Mouse (Mus musculus) layer of hippocampus, postnatal 10 days (tissue): ENCODE results near the gene Ahdc1. TPM values are rescaled to one million over a fixed set of nuclear protein-coding genes. Genes with fewer than 3 reads are reported as not detected.

Experiments
- DNase-seq, 2 experiments: peaks; one replicate each; pipeline ENCODE4 v3.0.0; 2021; ENCODE audit warnings: low spot score in 2 of 2
- long read RNA-seq: library from polyadenylated mRNA; stranded (forward); transcript quantifications from one replicate; pipeline ENCODE4 v2.0.0, GENCODE M21; 2023
- total RNA-seq, 2 experiments: library from RNA; stranded (reverse); gene quantifications; 2 replicates each; pipeline ENCODE4 v1.2.3; 2021

Gene Ahdc1
- 100 to 1,000 TPM in 1 of 2 experiments, 10 to 100 TPM in 1; 98.1 to 103 TPM for total RNA-seq
- long read RNA-seq, partial matches to known transcripts, result 6 of 7 reads
- long read RNA-seq, other reads (novel, unspliced or antisense), result 1 of 7 reads

DNA sequence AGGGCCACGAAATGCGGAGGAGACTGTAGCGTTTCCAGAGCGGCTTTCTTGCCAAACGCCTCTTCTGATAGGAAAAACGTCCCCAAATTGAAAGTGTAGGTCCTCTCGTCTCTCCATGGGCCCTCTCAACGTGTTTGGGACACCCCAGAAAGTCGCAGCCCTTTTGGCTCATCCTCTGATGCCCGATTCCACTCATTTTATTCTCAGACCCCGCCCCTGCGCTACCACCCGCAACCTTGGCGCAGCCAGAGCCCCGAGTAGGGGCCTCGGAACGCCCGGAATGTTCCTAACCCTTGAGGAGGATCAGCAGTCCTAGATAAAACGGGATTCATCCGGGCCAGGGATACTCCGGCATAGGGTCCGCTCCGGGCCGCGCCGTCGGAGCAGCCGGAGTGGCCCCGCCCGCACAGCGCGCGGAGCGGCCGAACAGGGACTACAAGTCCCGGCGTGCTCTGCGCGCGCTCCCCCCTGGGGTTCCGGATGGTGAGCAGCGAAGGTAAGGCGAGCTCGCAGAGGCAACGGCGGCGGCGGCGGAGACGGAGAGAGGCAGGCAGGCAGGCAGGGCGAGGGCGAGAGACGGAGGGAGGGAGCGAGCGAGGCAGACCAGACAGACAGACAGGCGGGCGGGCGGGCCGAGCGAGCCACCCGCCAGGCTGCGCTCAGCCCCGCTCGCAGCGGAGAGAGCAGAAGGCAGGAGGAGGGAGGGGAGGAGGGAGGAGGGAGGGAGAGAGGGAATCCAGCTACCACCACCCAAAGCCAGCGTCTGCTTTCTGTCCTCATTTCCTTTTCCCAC, at the start of gene Ahdc1:
Gene Ahdc1 (plus strand): TSS at position 233 of the 793 bp plus-strand sequence.
- DNase-seq, result peak; percentile 93 to 96

DNA sequence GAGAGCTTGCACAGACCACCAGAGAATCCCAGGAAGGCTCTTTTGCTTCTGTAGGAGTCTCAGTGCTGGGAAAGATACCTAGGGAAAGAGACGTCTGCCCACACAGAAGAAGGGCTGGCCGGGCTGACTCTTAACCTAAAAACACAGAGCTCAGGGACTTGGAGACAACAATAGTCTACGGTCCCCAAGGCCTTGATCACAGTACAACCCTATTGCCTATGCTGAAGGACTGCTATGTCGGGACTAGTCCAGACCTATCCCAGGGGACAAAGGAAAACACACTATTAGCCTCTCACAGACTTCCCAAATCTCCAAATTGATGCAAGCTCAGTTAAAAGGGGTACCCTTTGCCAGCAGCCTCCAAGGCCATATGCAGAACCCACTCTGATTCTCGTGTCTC, 49.2 kb upstream of the Ahdc1 start:
- no peak for DNase-seq

DNA sequence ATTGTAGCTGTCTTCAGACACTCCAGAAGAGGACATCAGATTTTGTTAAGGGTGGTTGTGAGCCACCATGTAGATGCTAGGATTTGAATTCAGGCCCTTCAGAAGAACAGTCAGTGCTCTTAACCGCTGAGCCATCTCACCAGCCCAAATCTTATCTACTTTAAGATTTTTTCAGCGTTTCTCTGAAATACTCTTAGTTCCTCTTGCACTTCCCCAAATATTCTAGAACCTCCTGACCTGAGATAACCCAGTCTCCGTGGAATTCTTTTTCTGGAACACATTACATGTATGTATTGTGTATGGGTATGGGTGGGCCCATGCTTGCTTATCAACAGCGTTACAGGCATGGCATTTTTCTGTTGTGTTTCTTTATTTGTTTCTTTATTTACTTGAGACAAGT, 48.4 kb upstream of the Ahdc1 start:
- no peak for DNase-seq

DNA sequence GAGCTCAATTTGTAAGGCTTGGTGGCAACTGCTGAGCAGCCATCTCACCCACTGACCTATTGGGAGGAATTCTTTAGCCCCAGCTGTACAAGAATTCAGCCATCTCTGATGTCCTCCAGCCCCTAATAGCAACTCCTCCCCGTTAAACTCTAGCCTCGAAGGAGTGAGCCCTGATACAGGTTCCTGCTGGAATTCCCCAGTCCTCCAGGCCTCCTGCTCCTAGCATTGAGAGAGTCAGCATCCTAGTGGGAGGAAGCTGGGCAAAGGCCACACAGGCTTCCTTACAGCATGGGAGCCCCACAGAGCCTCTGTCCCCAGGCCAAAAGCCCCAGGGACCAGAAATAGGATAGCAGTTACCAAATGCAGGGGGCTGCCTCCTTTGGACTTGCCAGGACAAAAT, 47.6 kb upstream of the Ahdc1 start:
- no peak for DNase-seq

DNA sequence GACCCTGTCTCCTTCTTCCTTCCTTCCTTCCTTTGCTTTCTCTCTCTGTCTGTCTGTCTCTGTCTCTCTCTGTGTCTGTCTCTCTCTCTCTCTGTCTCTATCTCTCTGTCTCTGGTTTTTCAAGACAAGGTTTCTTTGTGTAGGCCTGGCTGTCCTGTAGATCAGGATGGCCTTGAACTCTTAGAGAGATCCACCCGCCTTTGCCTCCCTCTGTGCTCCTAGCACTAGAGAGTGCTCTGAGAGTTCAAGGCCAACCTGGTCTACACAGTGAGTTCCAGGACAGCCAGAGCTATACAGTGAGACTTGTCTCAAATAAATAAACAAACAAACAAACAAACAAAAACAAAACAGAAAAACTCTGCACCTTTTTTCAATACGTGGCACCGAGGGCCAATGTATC, 47.0 kb upstream of the Ahdc1 start:
- no peak for DNase-seq

DNA sequence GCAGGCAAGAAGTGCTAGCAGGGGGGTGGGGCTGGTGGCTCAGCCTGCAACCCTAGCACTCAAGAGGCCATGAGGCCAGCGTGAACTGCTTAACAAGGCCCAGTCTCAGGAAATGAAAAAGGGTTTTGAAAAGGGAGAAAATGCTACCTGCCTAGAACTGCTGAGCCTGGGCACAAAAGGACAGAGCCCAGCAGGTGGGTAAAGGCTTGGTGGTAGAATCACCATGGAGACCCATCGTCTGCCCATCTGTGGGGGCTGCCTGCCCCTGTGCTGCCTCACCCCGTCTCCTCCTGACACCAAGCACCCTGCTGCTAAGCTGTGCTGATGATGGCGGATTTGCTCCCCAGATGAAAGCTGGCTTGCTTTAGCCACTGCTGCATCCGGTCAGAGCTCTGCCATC, 46.6 kb upstream of the Ahdc1 start:
- no peak for DNase-seq

DNA sequence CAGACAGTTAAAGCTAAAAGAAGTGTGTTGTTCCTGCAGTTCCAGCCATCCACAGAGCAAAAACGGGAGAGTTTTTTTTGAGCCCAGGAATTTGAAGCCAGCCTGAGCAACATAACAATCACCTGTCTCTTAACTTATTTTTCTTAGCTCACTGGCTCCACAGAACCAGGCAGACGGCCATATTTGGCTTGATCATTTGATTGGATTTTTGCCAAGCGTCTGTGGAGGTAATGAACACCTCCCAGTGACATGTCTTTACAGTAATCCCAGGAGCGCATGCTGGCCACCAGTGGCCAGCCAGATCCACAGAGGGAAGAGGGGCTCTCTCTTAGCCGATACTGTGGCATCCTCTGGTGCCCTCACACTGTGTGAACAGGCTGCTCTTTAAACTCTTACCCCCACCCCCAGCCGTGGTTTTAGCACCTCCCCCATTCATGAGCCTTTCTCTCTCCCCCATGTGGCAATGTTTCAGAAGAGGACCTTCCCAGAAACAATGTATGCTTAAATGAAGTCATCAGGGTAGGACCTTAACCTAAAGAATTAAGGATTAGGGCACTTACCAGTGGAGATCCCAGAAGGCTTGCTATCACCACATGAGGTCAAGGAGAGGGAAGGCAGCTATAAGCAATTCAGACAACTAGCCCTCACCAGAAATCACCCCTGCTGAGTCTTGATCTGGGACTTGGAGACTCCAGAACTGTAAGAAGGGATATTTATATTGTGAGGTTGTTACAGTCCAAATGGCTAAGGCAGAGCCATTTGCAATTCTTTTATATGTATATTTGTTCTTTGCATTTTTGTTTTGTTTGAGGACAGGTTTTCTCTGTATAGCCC, 42.7 kb upstream of the Ahdc1 start:
- no peak for DNase-seq

DNA sequence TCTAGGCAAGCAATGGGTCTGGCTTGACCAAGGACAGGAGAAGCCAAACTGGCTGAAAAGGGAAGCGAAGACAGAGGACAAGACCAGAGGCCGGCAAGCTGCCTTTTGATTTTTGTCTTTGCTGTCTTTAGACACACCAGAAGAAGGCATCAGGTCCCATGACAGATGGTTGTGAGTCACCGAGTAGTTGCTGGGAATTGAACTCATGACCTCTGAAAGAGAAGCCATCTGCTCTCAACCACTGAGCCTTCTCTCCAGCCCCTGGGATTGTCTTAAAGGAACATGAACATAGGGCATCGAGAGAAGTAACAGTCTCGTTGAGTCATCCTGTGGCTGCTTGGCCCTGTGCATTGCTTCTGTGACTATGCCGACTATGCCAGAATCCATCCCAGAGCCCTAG, 39.5 kb upstream of the Ahdc1 start:
- DNase-seq, result no peak

DNA sequence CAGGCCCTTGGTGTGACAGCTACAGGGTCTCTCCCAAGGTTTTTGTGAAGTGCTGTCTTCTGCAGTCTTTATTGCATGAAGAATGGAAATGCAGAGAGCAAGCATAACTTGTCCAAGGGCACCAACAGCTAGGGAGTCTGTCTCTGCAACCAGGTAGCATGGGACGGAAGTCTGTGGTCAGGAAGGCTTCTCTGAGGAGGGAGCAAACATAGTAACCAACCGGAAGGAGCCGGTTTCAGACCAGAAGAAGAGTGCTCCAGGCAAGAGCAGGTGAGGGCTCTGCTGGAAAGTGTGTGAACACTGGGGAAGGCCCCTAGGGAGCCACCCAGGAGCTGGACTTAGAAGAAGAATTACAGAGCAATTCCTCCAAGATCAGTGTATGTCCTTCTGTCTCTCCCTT, 39.0 kb upstream of the Ahdc1 start:
- DNase-seq, result no peak

DNA sequence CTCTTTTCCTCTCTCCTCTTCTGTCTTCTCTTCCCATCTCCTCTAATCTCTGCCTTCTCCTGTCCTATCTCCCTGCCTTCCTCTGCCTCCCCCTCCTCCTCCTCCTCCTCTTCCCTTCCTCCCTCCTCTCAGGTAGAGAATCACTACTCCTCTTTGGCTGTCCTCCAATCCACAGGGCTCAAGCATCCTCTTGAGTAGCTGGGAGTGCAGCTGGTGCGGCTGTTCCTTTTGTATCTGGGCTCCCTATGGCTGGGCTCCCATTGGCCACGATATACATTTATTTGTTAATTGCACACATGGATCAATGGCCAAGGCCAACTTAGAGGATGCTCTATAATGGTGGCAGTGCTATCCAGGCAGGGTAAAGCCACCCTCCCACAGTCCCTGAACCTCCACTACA, 38.5 kb upstream of the Ahdc1 start:
- DNase-seq, result no peak

DNA sequence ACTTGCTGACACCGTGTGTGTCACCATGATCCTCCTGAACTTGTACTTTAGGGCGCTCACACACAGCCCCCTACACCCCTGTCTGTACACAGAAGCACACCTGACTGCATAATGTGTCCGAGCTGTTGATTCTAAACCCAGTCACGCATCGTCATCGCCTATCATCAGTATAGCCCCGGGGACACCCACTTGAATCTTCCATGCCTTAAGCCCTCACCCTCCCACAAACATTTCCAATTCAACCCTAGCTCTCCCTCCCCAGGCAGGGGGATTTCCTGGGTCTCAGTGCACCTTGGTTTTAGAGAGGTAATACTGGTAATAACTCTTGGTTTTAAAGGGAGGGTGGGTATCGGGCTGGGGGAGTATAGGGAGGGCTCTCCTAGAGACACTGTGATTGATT, 37.9 kb upstream of the Ahdc1 start:
- no peak for DNase-seq

DNA sequence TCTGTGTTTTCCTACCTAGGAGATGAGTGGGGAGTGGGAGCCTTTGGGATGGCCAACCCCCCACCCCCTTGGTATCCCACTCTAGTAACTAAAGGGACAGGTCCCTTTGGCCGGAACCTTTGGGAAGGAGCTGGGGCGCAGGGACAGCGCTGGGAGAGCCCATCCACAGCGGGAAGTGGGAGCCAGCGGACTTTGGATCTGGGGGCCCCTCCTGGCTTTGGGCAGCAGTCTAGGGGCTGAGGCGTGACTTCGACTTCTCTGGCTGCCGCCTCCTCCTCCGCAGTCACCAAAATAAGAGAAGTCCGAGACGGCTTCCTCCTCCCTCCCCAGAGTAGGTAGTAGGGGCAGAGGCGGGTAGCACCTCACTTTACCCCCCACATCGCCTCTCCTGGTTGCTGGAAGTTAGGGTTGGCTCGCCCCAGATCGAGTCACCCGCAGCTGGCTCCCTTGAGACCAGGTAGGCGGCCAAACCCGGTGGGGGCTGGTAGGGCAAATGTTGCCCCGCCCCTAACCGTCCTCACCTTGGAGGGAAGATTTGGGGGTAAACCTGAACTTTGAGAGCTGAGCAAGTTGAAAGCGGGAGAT, 37.2 kb upstream of the Ahdc1 start, which contains the start of gene Fgr:
Gene Fgr (plus strand): TSS at position 282 of the 585 bp plus-strand sequence.
- no peak for DNase-seq

DNA sequence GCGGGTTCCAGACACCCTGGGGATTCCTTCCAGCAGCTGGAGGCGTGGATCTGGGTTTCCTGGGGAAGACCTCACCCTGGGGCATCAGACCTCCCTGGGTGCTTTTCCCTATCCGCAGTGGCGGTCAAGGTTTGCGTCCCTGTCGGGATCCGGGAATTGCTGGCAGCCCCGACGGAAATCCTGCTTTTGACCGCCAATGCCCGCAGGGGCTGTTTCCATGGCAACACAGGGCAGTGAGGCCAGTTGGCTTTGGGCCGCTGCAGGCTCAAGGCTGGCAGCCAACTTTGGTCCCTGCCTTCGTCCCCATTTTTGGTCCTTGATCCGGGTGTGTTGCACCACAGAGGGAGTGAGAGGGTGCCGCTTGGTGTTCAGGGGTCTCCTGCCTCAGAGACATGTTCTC, 36.2 kb upstream of the Ahdc1 start:
- peak; percentile 69 to 79 for DNase-seq

DNA sequence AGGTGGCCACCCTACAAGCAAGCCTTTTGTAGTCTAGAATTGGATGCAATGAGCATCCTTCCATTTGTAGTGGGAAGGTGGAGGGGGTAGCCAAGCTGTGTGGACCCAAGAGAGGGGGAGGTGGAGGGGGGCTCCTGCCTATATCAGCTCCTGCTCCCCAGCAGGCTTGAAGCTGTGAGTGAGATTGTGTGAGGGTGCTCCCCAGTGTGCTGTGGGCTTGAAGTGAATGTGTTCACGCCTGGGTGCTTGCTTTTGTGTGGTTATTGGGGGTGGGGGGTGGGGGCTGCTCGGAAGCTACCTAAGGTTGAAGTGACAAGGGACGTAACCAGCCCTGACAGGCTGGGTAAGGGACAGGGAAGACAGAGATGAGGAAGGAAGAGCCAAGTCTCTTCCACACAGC, 35.3 kb upstream of the Ahdc1 start:
- no peak for DNase-seq

DNA sequence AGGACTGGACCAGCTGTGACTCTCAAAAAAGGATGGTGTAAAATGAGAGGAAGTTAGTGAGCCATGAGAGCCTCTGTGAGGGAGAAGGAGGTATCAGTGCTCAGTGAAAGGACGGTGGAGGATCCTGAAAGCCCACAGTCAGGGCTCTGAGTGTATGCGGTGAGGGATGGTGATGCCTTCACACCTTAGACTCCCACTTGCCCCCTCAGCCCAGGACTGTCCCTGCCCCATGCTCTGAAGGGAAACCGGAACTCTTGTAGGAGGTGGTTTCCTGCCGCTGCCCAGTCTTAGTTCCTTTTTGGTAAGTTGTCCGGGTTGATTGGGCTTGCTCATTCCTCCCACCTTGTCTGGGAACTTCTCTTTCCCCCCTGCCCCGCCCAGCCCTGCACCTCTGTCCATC, 34.3 kb upstream of the Ahdc1 start:
- DNase-seq, result no peak

DNA sequence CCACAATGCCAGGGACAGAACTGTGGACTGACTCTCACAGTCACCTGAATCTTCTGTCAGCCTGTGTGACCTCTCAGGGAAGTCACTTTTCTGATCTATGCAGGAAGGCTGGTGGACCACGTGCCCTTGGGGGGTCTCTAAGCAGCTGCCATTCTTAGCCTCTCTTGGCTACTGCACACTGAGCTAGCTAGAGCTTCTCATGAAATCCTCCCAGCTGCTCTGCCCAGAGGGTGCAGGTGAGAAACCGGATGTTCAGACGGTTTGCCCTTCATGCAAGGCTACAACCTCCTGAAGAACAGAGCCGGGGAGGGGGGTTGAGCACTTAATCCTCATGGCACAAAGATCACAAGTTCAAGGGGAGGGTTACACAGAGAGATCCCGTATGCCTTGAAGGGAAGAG, 33.5 kb upstream of the Ahdc1 start:
- DNase-seq, result no peak

DNA sequence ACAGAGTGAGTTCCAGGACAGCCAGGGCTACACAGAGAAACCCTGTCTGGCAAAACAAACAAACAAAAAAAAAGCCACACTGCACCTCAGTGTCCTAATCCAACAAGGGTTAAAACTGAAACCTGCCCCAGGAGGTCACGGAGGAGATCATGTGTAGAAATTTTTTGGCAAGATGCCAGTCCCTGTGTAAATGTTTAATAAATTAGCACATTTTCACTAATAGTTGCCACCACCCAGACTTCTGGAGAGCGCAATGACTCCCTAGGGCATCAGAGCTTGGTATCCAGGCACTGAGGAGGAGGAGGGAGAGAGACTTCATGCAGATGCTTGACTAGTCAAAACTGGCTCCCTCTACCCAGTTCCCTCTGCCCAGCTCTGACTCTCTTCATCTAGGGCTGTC, 31.9 kb upstream of the Ahdc1 start:
- no peak for DNase-seq

DNA sequence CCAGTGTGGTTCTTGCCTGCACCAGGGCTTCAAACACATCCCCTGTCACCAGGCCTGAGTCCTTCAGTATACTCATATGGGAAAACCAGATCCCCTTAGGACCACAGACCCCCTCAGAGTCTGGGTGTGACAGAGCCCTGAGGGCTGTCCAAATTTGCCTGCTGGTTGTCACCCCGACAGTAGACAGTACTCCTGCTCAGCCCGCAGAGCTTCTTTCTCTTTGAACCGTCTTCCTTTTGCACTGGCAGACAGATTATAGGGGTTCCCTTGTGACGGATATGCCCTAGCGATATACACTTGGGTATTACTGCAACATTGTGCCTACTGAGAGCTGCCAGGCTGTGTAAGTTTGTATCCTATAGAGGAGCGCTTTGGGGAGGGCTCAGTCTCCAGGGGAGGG, 29.4 kb upstream of the Ahdc1 start:
- DNase-seq, result no peak

DNA sequence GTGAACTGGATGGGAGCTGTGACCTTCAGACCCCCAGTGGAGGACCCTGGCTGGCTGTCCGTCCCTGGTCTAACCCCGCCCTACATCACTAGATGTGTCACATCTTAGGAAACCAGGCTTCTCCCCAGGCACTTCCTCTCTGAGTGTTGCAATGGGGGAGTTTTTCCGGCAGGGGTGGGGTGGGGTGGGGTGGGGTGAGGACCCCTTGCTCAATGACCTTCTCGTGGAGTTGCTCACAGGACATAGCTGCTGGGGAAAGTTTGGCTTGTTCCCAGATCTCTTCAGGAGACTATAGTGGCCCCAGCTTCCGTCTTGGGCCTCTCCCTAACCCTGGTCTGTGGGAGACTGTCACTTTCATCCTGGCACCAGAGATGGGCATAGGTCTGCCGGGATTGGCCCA, 28.1 kb upstream of the Ahdc1 start:
- no peak for DNase-seq

DNA sequence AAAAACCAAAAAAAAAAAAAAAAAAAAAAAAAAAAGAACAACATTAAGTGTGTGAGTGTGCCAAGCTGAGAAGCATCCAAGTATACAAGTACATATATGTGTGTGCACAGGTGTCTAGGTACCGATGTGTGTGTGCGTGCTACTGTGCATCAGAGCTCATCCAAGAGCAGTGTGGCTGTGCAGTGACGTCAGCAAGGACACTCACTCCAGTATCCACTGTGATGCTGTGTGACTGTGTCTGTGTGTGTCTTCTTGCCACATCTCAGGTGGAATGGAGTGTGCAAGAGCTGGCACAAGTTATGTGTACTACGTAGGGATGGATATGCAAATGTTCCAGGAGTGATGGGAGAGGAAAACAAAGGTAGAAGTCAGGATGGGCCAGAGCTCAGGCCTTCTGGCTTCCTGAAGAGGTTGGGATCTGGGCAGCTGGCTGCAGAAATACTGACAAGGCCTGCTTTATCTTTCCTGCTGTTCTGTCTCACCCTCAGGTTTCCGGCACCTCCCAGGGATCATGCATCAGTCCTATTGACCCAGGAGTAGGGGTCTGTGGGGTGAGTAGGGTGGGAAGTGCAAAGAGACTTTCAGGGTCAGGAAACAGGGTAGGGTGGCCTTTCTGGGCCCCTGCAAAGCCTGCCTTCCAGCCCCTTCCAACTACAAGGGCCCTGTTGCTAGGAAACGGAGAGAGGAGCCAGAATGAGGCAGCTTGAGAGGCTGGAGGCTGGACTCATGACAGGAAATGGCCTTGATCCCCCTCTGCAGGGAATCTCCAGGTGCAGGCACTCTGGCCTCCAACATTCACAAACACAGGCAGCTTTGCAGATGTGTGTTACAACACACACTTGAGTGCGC, 27.2 kb upstream of the Ahdc1 start:
- peak; percentile 34 to 50 for DNase-seq
